Mouse (Mus musculus): ENCODE measurements around the gene Pi4k2a.

DNA sequence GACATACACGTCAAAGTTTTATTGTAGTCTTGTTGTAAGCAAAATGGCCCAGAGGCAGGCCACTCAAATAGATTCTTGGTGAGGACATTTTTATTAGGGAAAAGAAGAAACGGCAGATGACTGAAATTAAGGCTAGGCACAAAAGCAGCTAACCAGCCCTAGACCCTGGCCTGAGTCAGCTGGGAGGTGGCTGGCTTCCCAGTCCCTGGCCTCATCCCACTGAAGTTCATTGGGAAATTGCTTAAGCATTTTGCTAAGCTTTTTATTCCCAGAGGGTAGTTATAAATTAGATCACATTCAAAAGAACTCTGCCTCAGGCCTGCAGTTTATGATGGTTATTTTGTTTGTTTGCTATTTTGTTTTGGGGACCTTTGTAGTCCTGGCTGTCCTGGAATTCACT is 34.4 kb upstream of the Pi4k2a start:
- TF ChIP-seq CTCF (IDR thresholded peaks at IDR 0.05; ENCODE audit: control insufficient read depth, insufficient read depth, insufficient read length) (no peak), USF1 (IDR thresholded peaks at IDR 0.05; ENCODE audit: low read depth) (no peak)
